Mouse (Mus musculus) adrenal gland, postnatal 14 days (tissue): ENCODE measurements around the gene Tspan33. TPM values are rescaled to one million over a fixed set of nuclear protein-coding genes. Genes with fewer than 3 reads are reported as not detected.
A peak's percentile ranks its signal among the peaks of the same experiment; 100 is the strongest.
"Not testable (repeated sequence)": the region's sequence is repeated elsewhere in the genome, so short reads cannot be mapped to it uniquely, and the experiment has no call there.

Experiments
- DNase-seq: peaks from one replicate; pipeline ENCODE4 v3.0.0; 2021; ENCODE audit warnings: mixed read lengths
- long read RNA-seq, 2 experiments: library from polyadenylated mRNA; stranded (forward); transcript quantifications; one replicate each; pipeline ENCODE4 v2.0.0; 2021
- total RNA-seq: library from RNA; stranded (reverse); gene quantifications from 2 replicates; pipeline ENCODE4 v1.2.3, GENCODE M21; 2021

Gene Tspan33
- 3.8 and 8.0 TPM in 2 replicates for total RNA-seq
- long read RNA-seq, experiment 1, partial matches to known transcripts: 2 of 7 reads
- long read RNA-seq, experiment 1, other reads (novel, unspliced or antisense): 2 of 7 reads
- long read RNA-seq, experiment 2, transcript Tspan33-201 (8 exons, 1,994 nt): major isoform, 13 of 26 reads
- long read RNA-seq, experiment 2, partial matches to known transcripts: 0 of 26 reads
- long read RNA-seq, experiment 2, other reads (novel, unspliced or antisense): 9 of 26 reads

DNA sequence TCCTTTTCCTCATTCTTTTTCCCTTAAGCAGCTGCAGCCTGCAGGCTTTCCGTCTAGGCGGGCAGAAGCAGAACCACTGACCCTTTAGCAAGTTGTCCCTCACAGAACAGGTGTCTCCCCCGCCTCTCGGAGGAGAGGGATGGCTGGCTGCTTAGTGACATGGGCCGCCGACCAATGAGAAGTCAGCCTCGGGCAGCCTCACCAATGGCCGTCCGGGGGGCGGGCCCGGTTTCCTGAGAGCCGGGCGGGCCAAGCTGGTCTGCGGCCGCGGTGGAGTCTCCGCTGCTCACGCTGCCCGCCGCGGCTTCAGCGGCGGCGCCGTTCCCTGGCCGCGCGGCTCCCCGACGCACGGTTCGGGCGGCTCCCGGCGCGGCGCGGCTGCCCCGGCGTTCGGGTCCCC lies at the start of gene Tspan33:
Tspan33 (plus strand) TSS at position 270 of the 400 bp plus-strand sequence.
- DNase-seq: peak; percentile 97

DNA sequence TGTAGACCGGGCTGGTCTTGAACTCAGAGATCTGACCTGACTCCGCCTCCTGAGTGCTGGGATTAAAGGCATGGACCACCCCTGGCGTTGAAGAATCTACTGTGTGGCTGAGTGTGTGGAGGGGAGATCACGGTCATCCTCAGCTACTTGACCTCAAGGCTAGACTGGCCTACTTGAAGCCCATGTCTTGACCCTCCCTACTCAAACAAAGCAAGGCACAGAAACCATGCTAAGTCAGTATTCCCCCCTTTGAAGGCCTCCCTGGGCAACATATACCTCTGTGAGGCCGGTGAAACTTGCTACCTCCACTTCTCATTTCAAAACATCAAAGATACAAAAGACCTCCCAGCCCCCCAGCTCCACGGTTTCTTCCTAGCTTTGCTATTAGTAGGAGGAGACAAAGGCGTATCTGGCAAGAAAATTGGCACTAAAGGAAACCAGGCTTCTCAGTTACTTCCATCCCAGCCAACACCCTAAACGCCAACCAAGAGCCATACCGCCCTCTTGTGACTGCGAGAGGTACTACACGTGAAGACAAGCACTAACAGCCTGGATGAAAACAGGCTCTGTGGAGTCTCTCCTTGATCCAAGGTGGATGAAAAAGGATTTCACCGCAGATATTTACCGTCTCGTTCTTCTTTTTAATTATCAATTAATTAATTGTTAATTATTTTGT lies 44.4 kb upstream of the Tspan33 start:
- peak; percentile 90 for DNase-seq

DNA sequence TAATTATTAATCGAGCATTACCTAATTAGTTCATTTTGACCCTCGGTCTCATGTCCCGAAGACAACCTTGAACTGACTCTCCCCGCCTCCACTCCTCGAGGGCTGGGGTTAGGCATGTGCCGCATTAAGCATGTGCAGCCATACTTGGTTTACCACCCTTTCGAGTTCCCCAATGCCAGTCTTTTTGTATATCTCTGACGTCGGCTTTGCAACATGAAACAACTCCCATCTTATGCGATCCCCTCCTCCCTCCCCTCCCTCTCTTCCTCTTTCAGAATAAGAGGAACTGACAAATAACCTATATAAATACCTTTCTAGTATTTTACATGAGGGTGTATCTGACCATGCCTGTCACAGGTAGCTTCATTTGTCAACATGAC lies 43.9 kb upstream of the Tspan33 start:
- no peak for DNase-seq

DNA sequence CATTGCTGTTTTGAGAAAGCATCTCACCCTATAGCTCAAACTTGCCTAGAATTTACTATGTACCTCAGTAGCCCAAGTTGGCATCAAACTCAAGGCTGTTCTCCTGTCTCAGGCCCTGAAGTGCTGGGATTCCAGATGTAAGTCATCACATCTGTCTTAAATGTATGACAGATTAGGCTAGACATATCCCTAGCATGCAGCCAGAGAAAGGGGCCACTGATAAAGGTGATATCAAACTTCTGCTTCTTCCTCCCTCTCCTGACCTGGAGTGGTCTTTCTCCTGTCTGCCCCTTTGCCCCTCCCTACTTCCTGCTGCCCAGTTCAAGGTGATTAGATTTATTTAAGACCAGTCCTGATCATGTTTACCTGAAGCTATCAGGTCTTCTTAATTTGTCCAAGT lies 40.8 kb upstream of the Tspan33 start:
- DNase-seq: no peak

DNA sequence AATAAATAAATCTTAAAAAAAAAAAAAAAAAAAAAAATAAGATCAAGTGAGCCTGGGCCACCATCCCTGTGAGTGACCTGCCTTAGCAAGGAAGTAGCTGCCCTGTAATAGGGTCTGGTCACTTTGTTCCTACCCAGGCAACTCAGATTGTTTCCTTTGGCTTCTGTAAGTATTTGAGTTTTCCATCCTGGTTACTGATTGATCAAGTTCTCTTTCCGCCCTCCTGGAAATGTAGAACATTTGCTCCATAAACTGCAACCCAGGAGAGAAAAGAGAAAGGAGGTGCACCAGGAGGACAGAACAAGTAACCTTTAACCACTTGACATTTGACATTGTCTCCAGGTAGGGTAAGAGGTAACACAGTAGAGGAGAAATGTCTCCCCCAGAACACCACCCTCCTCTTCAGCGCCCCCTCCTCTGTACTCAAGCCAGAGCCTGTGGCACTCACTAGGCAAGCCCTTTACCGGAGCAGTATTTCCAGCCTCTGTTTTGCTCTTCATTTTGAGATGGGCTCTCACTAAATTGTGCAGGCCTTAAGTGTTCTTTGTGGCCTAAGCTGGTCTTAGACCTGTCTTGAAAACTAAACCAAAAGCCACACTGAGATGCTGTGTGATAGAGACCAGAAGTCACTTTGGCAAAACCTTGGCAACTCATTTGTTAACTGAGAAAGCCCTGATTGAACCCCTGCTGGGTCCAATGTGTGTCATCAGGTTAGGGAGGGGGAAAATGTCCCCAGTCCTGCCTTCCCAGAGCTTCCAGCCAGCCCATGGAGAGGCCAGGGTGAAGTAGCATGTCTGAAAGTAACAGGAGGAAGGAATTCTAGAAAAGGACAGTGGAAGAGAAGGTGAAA lies 35.2 kb upstream of the Tspan33 start:
- DNase-seq: no peak

DNA sequence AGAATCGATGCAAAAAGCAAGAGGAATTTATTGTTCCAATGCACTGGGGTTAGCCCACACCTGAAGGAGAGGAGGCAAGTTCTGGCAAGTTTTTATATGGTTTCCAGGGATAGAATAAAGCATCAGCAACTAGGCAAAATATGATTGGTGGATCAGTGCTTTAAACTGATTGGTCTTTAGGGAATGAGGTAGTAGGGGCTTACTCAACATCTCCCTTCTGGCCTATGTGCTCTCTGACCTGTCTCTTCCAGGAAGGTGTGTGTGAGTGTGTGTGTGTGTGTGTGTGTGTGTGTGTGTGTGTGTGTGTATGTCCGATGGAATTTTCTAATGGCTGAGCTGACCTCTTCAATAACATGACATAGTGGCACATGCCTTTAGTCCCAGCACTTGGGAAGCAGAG lies 34.1 kb upstream of the Tspan33 start:
- DNase-seq: no peak

DNA sequence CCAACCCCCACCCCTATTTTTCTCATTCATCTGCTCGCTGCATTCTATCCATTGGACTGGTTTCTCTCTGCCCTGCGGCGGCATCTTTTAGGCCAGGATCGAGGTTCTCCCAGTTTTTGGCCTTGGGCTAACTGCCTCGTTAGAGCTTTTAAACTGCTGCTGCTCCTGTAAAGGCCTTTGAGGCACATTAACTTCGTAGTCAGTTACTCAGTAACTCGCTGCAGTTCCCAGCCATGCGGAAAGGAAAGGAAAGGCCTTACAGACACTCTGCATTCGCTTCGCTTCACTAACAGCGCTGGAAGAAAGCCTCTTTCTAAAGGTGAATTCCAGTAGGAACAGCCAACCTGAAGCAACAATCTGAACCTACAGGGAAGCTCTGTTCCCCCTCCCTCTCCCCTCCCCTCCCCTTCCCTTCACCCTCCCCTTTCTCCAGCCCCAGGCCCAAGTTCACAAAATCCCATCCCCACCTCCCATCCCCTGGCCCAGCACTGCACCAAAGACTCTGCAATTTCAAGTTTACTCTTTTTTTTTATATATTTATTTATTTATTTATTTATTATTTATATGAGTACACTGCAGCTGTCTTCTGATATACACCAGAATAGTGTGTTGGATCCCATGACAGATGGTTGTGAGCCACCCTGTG lies 33.2 kb upstream of the Tspan33 start:
- no peak for DNase-seq

DNA sequence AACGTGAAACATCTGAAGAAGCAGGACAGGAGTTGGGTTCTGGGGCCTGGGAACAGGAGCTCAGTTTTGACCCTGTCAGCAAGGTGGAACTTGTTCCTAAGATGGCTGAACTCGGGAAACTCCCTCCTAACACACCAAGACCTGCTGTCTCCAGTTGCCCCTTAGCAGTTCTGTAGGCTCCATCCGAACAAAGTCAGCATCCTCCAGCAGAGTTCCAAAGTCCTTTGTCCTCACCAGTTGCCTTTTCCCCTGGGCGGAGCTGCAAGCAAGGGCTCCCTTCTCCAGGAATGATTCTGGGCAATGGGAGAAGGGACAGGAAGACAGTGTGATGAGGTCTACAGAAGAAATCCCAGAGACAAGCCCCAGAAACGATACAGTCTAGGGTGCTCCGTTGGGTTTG lies 26.8 kb upstream of the Tspan33 start:
- no peak for DNase-seq

DNA sequence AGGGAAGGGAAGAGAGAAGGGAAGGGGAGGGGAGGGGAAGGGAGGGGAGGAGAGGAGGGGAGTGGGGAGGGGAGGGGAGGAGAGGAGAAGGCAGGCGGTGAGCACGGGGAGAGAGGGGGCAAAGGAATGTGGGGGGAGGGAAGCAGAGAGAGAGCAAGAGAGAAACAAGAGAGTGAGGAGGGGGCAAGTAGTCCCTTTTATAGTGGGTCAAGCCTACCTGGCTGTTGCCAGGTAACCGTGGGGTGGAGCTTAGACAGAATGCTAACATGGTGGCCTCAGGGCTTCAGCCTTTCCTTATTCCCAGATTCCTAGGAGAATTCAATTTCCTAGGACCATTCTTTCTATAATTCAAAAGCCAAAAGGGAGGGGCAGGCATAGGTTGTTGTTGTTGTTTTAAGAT lies 22.3 kb upstream of the Tspan33 start:
- no peak for DNase-seq

DNA sequence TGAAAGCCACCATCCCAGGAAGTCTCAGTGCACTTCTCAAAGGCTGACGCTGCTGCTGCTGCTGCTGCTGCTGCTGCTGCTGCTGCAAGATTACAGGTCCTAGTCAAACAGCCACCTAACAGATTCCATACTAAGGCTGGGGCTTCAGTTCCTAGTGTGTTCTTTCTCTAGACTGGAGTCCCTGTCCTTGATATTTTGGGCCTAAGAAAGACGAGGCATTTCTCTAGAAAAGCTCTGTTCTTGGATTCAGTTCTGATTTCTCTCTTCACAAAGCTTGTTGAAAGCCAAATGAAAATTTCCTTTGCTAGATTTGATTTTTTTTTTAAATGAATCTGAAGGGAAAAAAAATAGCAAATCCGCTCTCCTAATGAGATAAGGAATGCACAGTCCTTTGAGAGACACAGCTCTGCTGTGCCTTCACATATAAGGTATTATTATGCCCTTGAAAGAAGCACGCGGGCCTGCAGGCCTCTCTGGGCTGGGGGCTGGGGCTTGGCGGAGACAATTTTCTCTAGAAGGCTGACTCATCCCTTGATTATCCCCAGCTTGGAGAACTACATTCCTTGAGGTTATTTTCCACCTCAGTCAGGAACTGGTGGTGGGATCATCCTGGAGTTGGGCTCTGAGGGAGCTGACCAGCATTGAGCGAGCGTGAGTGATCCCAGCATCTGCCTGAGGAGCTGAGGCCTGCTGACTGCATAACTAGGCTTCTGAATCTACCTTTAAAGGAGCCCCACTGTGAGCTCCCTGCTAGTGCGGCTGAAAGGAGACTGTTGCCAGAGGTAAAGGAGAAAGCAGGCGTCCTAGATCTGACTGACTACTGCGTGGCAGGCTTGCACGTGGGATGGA lies 21.2 kb upstream of the Tspan33 start:
- no peak for DNase-seq

DNA sequence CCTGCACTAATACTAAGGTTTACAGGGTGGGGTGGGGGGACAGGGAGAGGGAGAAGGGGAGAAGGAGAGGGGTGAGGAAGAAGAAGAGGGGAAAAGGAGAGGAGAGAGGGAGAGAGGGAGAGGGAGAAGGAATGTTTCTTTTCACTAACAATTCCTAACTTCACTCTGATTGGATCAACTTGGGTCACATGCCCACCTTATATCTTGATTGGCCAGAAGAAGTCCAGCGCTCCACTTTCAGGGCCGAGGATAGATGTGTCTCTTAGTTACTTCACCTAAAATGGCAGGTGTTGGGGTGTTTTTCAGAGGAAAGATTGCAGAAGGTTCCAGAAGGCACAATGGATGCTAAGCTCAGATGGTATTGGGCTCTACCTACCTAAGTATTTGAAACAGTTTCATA lies 20.3 kb upstream of the Tspan33 start:
- no peak for DNase-seq

DNA sequence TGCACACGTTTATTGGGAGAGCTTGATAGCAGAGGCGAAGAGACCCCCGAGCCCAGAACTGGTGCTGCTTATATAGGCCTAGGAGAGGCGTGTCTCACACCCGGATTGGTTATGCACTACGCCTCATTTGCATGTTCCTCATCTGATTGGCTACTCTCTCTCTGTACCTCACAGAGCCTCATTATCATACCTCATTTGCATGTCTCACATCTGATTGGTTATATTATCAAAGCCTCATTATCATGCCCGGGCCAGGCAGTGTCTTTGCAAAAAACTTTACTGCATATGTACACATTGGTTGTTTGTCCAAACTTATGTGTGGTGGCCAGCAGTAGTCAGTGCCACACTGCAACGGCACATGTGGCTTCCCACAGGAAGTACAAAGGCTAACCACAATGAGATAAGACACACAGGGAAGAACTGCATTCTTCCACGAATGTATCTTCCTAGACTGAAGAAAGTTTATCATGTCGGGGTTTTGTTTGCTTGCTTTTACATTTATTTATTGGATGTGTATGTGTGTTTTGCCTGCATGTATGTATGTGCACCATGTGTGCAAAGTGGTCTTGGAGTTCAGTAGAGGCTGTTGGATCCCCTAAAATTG lies 14.0 kb upstream of the Tspan33 start:
- not testable (repeated sequence) for DNase-seq

DNA sequence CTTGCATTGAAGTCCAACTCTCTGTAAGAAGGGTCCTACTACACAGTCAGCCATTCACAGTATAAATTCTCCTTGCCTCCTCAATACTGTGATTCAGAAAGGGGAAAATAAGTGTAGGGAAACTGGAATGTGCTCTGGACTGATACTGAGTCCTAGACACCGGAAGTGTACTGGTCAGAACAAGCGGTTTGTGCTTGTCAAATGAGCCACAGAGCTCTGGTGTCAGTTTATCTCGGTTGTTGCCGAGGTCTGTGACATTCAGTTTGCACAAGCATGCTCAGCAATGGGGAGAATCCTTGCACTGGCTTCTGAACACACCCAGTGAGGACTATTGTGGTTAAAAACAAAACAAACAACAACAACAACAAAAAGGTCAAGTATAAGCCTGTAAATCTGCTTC lies 12.2 kb upstream of the Tspan33 start:
- no peak for DNase-seq

DNA sequence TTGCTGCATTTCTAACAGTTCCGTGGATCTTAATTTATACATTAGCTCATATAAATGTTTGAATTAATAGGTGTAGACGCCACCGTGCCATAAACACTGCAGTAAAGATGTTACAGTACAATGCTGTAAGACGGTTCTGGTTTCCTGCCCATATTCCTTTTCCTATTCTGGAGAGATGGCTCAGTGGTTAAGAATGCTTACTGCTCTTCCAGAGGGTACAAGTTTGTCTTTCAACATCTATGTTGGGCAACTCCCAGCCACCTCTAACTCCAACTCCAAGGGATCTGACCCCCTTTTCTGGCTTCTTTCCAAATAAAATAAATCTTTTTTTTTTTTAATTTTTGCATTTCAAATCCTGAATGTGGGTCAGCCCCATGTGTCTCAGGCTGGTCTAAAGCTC lies 9.3 kb upstream of the Tspan33 start:
- no peak for DNase-seq

DNA sequence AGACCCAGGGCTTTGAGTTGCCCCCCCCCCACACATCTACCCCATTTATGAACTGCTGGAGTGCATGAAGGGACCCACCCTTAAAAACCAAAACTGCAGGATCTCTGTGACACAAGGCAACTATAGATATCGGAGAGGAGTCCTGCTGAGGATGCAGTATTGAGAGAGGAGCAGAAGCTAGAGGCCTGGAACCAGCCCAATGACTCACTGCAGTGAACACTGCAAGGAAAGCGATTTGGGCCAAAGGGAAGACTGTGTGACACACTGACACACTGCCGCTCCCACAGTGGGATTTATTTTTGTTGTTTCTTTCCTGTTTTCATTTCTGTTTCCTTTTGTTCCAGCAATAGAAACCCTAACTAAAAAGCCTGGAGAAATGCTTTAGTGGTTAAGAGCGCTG lies 8.1 kb upstream of the Tspan33 start:
- peak; percentile 54 for DNase-seq

DNA sequence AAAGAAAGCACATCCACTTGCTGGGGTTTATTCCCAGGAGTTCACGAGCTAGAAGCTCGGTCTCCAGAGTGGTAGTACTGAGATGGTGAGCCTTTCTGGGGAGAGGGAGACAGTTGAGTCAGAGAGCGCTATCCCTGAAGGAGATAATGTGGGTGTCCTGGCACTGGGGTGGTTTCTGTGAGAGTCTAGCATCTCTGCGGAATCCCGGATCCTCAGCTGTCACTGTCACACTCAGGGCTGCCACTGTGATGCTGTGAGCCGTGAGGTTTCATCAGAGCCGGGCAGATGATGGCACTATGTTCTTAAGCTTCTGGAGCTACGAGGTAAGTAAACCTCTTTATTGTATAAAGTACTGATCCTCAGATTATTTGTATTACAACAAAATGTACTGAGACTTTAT lies 4.6 kb upstream of the Tspan33 start:
- DNase-seq: no peak

DNA sequence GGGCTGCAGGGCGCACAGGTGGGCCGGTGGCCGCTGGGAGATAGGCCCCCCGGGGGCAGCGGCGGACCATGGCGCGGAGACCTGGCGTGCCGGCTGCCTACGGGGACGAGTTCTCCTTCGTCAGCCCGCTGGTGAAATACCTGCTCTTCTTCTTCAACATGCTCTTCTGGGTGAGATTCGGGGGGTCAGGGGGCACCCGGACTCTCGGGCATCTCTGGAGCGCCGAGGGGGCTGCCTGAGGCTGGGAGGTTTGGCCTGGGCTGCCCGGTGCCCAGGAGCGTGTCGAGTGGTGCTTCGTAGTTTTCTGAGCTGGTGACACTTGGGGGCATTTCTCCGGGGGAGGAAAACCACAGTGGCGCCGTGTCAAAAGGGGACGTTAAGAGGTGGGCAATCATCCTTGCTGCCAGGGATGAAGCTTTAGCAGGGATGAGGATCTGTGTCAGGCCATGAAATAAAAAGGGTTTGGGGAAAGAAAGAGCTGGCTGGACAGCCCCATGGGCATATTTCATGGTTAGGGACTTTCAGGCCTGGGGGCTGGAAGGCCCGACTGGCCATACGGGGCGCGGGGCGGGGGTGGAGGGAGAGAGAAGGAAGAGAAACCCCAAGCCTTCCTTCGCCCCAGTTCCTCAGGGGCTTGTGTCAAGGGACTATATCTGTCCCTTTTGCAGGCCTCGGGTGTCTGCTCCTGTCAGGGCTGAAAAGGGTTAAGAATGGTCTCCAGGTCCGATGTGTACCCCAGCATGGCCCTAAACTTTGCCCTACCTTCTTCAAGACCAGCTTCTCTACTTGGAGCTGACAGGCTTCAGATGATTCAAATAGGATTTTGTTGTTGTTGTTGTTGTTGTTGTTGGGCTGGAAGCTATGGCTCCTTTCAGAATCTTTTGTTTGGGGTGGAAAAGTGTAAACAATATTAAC lies 610 bp downstream of the Tspan33 start:
- DNase-seq: no peak

DNA sequence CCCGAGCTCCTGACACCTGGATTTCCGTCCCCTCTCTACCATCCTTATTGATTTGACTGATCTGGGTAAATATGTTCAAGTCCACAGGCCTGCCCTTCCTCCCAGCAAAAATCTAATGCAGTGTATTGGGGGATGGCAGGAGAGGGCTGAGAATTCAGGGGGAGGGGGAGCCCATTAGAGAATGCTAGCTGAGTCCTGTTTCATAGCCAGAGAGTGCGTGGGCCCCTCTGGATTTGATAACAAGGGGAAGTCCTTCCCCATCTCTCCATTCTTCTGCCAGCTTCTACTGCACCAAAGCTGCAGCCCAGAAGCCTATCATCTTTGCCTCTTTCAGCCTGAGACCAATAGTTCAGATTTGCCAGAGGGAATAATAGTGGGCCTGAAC lies 1.3 kb downstream of the Tspan33 start:
- no peak for DNase-seq

DNA sequence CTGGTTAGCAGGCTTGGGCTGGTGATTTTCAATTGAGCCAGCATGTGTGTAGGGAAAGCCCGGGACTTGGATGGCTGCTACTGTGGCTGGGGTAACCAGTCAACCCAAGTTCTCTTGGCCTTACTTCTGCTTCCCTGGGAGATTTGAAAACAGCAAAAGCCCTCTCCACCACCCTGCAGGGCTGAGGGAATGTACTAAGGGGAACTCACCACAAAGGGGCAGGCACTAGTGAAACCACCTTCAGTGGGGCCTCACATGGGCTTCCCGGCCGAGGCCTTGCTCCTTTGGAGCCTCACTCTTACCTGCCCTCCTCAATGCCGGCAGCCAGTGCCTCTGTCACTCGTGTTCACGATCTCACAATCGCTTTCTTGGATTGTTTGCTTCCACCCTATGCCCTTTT lies 2.0 kb downstream of the Tspan33 start:
- DNase-seq: no peak

DNA sequence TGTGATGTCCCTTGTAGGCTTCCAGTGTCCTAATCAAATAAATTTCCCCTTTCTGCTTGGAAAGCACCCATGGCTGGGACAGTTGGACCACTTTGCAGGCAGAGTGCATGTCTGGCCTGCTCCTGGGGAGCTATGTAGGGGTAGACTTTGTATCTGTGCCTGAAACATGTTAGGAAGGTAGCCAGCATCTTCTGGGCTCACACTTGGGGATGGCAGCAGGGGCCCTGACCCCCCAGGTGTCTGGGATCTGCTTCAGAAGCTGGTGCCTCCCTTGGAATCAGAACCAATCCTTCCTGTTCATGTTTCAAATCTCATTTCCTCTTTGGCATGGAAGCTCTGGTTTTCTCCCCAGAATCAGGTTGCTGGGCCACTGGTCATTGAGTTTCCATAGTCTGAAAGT lies 3.1 kb downstream of the Tspan33 start:
- no peak for DNase-seq
